Mouse (Mus musculus) midbrain, embryonic 15.5 days (tissue): Measurements from ENCODE around the gene Gm17079. TPM values are rescaled to one million over a fixed set of nuclear protein-coding genes. Genes with fewer than 3 reads are reported as not detected.
"Not testable (repeated sequence)": the region's sequence is repeated elsewhere in the genome, so short reads cannot be mapped to it uniquely, and the experiment has no call there.

ENCODE experiments used
- ATAC-seq: fragments of 200-750 bp; cut with Nextera tagmentation; replicated peaks from 2 replicates; pipeline ENCODE4 v1.8.0; 2017; ENCODE audit warnings: moderate TSS enrichment
- H3K27ac ChIP-seq: fragments of 300-500 bp; sonication (generic); 2 replicates; pipeline ENCODE4 v1.5.1; 2015; ENCODE audit warnings: mild to moderate bottlenecking, inconsistent platforms
- H3K27me3 ChIP-seq: fragments of 300-500 bp; sonication (generic); replicated peaks from 2 replicates; pipeline ENCODE4 v1.6.1; 2015; ENCODE audit warnings: inconsistent platforms
- H3K36me3 ChIP-seq: fragments of 300-500 bp; sonication (generic); replicated peaks from 2 replicates; pipeline ENCODE4 v1.6.1; 2015; ENCODE audit warnings: inconsistent platforms
- H3K4me1 ChIP-seq: fragments of 300-500 bp; sonication (generic); 2 replicates; pipeline ENCODE4 v1.6.1; 2015; ENCODE audit warnings: inconsistent platforms
- H3K4me2 ChIP-seq: fragments of 300-500 bp; sonication (generic); 2 replicates; pipeline ENCODE4 v1.6.1; 2015; ENCODE audit warnings: inconsistent platforms, mild to moderate bottlenecking, moderate library complexity
- H3K4me3 ChIP-seq: fragments of 300-500 bp; sonication (generic); 2 replicates; pipeline ENCODE4 v1.5.1; 2015; ENCODE audit warnings: mild to moderate bottlenecking, inconsistent platforms
- H3K9ac ChIP-seq: fragments of 300-500 bp; sonication (generic); 2 replicates; pipeline ENCODE4 v1.6.1; 2015; ENCODE audit warnings: mild to moderate bottlenecking, inconsistent platforms
- H3K9me3 ChIP-seq: fragments of 300-500 bp; sonication (generic); 2 replicates; pipeline ENCODE4 v1.6.1; 2016; ENCODE audit warnings: inconsistent platforms
- WGBS: fragments of 180-500 bp; shearing (Covaris S2); methylation state at CpG from one replicate; pipeline ENCODE4 v1.1.7; 2015; ENCODE audit warnings: mixed read lengths; 5-methylcytosine and 5-hydroxymethylcytosine counted together
- polyA plus RNA-seq: library from polyadenylated mRNA; unstranded; fragments of >200 nt; fragmentation: Nextera tagmentation; extraction: Ambion mirVana; gene quantifications from 2 replicates; pipeline ENCODE4 v1.2.1, GENCODE M21; 2015

Gm17079 gene
- polyA plus RNA-seq = not detected in 2 replicates

DNA sequence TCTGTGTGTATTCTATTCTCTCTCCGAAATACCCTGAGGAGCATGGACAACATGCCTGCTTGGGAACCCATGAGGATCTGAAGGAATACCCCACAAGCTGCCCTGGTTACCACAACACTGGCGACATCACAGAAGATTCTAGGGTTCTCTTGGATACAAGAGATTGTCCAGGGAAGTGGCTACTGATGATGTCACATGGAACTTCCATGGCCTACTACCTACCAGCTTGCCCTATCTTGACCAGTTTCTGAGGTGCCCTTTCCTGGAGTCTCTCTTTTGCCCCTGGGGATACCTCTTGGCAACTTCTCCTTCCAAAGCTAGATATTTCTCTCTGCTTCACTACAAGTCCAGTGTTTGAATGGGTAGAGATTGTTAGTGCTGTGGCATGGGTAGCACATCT lies at the start of gene Gm17079:
TSS of gene Gm17079 (minus strand) at position 101 of the 400 bp plus-strand sequence.
- H3K4me1 ChIP-seq, H3K36me3 ChIP-seq: not testable (repeated sequence)

DNA sequence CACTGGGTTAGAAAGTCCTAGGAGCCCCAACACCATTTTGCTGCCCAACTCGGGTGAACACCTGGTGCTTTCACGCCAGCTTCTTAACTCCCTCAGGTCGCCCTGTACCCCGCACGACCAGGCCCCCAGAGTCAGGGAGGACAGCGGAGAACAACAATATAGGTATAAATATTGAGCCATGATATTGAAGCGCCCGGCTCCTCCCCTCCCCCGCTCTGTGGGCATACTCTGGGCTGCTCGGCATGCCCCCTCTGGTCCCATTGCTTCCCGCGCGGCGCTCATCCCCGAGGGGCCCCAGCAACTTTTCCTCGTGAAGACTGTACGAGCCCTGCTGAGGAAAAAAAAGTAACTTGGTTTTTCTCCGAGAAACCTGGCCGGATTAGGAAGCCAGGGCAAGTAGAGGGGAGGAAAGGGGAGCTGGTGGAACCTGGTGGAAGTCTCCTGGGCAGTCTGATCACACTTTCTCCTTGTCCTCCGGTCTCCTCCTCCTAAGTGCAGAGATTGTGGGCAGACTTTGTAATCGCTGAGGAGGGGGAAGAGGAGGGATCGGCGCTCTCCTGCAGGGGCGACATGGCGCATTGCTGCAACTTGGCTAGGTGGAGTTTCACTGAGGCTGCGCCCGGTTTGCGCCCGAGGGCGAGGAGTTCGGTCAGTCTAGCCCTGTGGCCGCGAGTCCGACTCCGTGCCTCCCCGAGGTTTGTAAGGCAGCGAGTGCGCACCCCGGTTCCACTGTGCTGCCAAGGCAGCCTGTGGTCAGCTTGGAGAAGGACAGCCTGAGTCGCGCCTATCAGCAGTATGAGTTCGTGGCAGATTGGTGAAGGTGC lies 45.3 kb upstream of the Gm17079 start:
- Histone ChIP-seq H3K36me3 (no peaks in the 10 kb centered on the region), H3K4me1 (peaks cover 25% of the 10 kb centered on the region), H3K4me2 (peak overlapping the region; percentile 68), H3K27ac (no peak overlapping the region), H3K4me3 (peak overlapping the region; percentile 34), H3K9me3 (no peaks in the 10 kb centered on the region), H3K9ac (no peak overlapping the region), H3K27me3 (peaks cover 46% of the 10 kb centered on the region)
- WGBS = 1% methylated on average over 42 of the region's 42 CpGs
- ATAC-seq = peak; percentile 63

More for the DNA sequence above, at the start of gene Gm17079:
- H3K27me3 ChIP-seq, H3K4me3 ChIP-seq, H3K9me3 ChIP-seq, H3K9ac ChIP-seq, H3K4me2 ChIP-seq, H3K27ac ChIP-seq, ATAC-seq: not testable (repeated sequence)
- 89% methylated on average over 1 of the region's 2 CpGs for WGBS

DNA sequence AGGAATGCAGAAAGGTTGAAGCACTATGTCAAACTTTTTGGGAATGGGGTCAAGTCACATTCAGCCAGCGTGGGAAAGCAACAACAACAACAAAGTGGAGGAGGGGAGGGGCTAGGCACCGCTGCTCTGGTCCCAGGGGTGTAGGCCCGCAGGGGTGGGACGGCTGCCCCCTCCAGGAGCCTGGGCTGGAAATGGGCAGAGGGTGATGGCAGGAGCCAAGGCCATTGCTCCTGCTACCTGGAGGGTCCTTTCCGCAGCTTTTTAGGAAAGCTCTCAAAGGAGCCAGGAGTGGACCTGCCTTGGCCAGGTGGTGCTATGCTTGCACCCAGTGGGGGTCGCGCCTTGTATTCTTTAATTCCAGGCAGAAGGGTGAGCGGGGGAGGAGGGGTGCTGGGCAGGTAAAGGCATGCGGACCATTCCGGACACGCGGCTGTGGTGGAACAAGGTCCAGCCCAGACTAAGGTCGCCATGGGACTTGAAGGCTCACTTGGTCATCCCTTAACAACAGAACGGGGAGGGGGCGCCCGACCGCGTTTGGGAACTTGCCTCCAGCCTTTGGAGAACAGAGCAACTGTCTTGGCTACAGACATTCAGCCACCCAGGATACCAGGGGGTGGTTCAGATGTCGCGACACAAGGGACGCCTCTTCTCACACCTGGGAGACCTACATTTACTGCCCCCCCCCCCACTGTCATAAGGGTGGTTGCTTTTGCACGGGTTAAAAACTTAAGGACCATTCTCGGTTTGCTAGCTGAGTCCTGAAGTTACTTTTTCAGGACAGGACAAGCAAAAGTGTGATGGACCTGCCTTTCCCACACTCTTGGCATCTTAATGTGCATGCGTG lies 44.1 kb upstream of the Gm17079 start:
- peaks cover 25% of the 10 kb centered on the region for H3K4me1 ChIP-seq
- WGBS = 2% methylated on average over 24 of the region's 24 CpGs

DNA sequence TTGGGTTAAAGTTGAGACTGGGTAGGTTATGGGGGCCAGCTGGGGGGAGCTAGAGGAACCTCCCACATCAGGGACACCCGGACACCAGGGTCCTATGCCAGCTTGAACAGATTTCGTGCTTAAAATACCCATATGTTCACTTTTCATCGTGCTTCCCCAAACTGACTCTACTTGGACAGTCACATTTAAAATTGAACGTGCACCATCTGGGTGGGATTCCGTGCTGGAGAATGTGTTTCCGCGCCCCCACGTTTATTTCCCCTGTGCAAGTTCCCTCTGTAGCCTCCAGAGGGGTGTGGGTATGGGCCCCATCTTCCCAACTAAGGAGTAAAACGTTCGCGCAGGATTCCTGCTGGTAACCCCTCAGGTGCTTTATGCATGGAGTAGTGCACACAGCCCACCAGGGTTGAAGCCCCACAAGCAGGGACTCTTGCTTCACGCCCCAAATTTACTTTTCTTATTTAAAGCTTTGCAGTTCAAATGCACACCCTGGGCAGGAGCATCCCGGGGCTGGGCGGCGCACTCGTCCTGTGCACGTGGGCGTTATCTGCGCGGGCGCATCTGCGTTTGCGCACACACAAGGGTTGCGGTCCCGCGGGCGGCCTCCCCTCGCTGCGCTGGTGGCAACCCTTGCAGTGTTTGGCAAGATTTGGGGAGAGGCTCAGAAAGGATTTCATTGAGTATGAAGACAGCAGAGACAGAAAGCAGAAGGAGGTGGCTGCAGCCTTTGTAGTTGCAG lies 43.3 kb upstream of the Gm17079 start:
- H3K36me3 ChIP-seq = no peaks in the 10 kb centered on the region
- WGBS = 3% methylated on average over 29 of the region's 29 CpGs
- H3K4me1 ChIP-seq = peaks cover 25% of the 10 kb centered on the region
- ATAC-seq = peak; percentile 52; the same call in 1 of the 2 replicates
- H3K27ac ChIP-seq = no peak overlapping the region
- peak overlapping the region; percentile 68 for H3K4me2 ChIP-seq
- H3K27me3 ChIP-seq = peaks cover 46% of the 10 kb centered on the region
- no peak overlapping the region for H3K9ac ChIP-seq
- peak overlapping the region; percentile 31 for H3K4me3 ChIP-seq
- no peaks in the 10 kb centered on the region for H3K9me3 ChIP-seq

More for the DNA sequence above, 44.1 kb upstream of the Gm17079 start:
- no peaks in the 10 kb centered on the region for H3K9me3 ChIP-seq
- H3K9ac ChIP-seq = no peak overlapping the region
- peak overlapping the region; percentile 31 for H3K4me3 ChIP-seq
- no peaks in the 10 kb centered on the region for H3K36me3 ChIP-seq
- no peak for ATAC-seq
- peak overlapping the region; percentile 68 for H3K4me2 ChIP-seq
- peaks cover 46% of the 10 kb centered on the region for H3K27me3 ChIP-seq
- no peak overlapping the region for H3K27ac ChIP-seq

DNA sequence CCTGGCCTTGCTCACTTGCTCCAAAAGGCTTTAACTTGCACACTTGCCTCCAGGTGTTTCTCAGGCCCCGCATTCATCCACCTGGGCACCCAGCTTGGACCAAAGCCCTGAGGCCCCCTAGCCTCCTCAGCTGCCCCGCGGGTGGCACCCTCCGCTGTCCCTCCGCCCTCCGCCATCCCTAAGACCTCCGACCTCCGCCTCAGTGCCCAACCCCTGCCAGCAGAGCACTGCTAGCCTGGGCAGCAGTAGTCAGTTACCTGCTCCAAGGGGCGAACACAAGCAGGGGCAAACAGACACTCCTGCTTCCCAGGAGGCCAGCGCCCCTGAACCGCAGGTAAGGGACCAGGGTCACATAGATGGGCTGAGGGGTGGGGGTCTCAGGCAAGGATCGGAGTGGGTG lies 42.7 kb upstream of the Gm17079 start:
- Histone ChIP-seq H3K27ac (no peak overlapping the region), H3K27me3 (peaks cover 46% of the 10 kb centered on the region), H3K4me3 (no peak overlapping the region), H3K9ac (no peak overlapping the region), H3K36me3 (no peaks in the 10 kb centered on the region), H3K4me2 (no peak overlapping the region), H3K9me3 (no peaks in the 10 kb centered on the region), H3K4me1 (peaks cover 25% of the 10 kb centered on the region)
- ATAC-seq = no peak
- 19% methylated on average over 12 of the region's 12 CpGs for WGBS

DNA sequence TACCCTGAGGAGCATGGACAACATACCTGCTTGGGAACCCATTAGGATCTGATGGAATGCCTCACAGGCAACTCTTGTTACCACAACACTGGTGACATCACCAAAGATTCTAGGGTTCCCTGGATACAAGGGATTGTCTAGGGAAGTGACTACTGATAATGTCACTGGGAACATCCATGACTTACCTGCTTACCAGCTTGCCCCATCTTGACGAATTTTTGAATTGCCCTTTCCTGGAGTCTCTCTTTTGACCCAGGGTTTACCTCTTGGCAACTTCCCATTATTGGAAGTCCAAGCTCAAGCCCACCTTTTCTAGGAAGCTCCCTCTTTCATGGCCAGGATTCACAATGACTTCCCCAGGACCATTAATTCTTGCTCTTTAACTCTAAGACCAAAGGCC lies 21.8 kb upstream of the Gm17079 start, which contains the start of gene Gm5800:
TSS of gene Gm5800 (minus strand) at position 101 of the 400 bp plus-strand sequence.
- Histone ChIP-seq H3K27ac (no peak within 1 kb of the TSS), H3K27me3 (no peaks in the 10 kb centered on the region), H3K36me3 (no peaks in the 10 kb centered on the region), H3K4me2 (no peak within 1 kb of the TSS), H3K4me3 (no peak within 1 kb of the TSS), H3K9me3 (no peaks in the 10 kb centered on the region), H3K9ac (no peak within 1 kb of the TSS), H3K4me1 (no peaks in the 10 kb centered on the region)
- 54% methylated on average over 1 of the region's 1 CpGs for WGBS
- no peak for ATAC-seq

DNA sequence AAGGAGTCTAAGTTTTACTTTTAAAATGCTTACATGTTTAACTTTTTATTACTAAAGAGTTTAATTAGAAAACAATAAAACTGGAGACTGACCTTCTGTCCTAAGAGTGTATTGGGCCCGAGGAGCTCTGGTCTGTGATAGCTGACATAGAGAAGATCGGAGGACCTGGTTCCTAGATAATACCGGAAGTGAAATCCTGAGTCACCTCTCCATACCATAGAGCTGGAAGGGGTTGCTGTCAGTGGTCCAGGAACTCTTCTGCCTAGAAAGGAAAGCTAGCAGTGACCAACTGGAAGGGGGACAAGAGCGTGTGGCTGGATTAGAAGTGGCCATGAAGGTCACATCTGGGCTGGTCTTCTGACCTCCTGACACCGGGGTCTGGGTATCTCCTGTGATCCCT lies 18.0 kb downstream of the Gm17079 start:
- H3K9me3 ChIP-seq = no peaks in the 10 kb centered on the region
- H3K9ac ChIP-seq = no peak overlapping the region
- no peak overlapping the region for H3K4me2 ChIP-seq
- no peak overlapping the region for H3K4me3 ChIP-seq
- no peaks in the 10 kb centered on the region for H3K27me3 ChIP-seq
- H3K36me3 ChIP-seq = no peaks in the 10 kb centered on the region
- WGBS = 87% methylated on average over 5 of the region's 5 CpGs
- ATAC-seq = no peak
- no peaks in the 10 kb centered on the region for H3K4me1 ChIP-seq
- no peak overlapping the region for H3K27ac ChIP-seq

Other genes with a start within 250 kb of the Gm17079 start
- gene Vmn2r89, start 243.6 kb downstream of the Gm17079 start, polyA plus RNA-seq = not detected in 2 replicates
- not detected in 2 replicates for gene Gm5622, start 142.7 kb downstream of the Gm17079 start, polyA plus RNA-seq
- not detected in 2 replicates for gene Gm17175, start 121.4 kb downstream of the Gm17079 start, polyA plus RNA-seq
- not detected in 2 replicates for gene Gm17174, start 103.3 kb downstream of the Gm17079 start, polyA plus RNA-seq
- gene Gm17078, start 84.2 kb downstream of the Gm17079 start, polyA plus RNA-seq = not detected in 2 replicates
- not detected in 2 replicates for gene Gm4181, start 59.8 kb downstream of the Gm17079 start, polyA plus RNA-seq
- gene Gm5800, start 21.7 kb upstream of the Gm17079 start, polyA plus RNA-seq = not detected in 2 replicates
- not detected in 2 replicates for gene Ang4, start 78.1 kb upstream of the Gm17079 start, polyA plus RNA-seq
- gene AY358078, start 104.6 kb upstream of the Gm17079 start, polyA plus RNA-seq = not detected in 2 replicates
- not detected in 2 replicates for gene Ear6, start 158.2 kb upstream of the Gm17079 start, polyA plus RNA-seq
- gene Mettl17, start 189.4 kb upstream of the Gm17079 start, polyA plus RNA-seq = 99.3 and 100 TPM in 2 replicates
- gene Slc39a2, start 197.4 kb upstream of the Gm17079 start, polyA plus RNA-seq = 2.4 and 3.0 TPM in 2 replicates
- gene Ndrg2, start 218.7 kb upstream of the Gm17079 start, polyA plus RNA-seq = 170 and 196 TPM in 2 replicates
- gene Tppp2, start 223.0 kb upstream of the Gm17079 start, polyA plus RNA-seq = not detected in 2 replicates
- gene Rnase13, start 227.3 kb upstream of the Gm17079 start, polyA plus RNA-seq = not detected in 2 replicates